Mouse (Mus musculus) cerebellum, adult 11-12 months (tissue): ENCODE measurements around the gene Cfap74.
"Not testable (repeated sequence)": the region's sequence is repeated elsewhere in the genome, so short reads cannot be mapped to it uniquely, and the experiment has no call there.

Experiments used
- DNase-seq: peaks from one replicate; pipeline ENCODE4 v3.0.0; 2022

Cfap74 gene

DNA sequence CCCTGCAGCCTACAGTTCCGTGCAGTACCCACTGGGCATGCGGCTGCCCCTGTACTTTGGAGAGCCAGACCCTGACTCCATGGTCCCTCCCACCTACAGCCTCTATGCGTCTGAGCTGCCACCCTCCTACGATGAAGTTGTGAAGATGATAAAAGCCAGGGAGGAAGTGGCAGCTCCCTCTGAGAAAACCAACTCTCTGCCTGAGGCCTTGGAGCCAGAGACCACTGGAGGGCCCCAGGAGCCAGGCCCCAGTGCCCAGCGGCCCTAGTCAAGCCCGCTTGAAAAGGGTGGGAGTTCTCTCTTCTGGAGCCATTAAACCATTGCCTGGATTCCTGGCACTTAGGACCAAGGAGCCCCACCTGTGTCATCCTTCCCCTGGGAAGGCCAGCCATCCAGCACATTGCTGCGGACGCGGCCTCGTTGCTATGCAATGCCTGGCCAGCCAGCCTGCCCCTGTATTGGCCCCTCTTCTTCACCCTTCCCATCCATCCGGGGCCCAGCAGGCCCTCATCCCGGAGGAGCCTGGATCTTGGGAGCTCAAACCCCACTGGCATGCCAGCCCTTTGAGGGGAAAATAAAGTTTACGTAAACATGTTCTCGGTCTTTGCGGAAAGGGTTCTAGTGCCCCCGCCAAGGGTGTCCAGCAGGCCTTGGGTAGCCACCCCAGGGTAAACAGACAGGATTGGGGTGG, 61.4 kb downstream of the Cfap74 start:
- DNase-seq: no peak

- DNase-seq: no peak
These were observed 62.0 kb downstream of the Cfap74 start for GRCm38 (mm10) chr4:155470997-155471396.

DNA sequence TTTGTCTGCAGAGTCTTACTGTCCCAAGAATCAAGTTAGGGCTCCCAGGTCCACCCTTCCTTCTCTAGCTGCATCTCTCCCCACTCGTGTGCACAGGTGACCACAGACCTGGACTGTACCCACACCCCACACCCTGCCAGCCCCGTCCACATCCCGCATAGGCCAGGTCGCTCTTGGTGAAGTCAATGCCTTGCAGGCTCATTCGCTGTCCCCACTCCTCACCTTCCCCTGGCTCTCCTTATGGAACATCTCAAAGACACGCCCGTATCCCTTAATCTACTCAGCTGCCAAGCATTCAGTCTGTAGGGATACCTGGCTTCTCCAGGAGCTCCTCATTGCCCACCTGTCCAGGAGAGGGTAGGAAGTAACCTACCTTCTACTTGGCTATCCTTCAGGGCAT, 62.4 kb downstream of the Cfap74 start:
- no peak for DNase-seq

DNA sequence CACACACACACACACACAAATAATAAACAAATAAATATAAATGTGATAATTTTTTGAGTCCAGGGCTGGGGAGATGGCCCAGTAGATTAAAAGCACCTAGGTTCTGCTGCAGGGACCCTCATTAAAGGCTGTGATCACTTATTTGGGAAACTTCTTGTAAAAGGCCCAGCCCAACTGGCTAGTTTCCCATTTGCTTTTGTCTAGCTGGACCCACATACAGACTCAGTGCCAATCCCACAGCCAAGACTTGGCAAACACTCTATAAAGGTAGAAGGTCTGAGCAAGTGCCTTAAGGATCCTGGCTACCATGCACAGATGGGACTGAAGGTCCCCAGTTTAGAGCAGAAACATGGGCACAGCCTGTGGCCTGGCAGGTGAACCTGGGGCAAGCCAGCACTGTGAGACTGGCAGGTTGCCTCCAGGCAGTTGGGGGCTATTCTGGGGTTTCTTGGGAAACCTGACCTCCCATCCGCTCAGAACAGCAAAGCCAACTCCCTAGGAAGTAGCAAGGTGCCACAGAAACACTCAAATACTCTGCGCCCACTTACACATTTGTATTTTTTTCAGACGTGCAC, 63.8 kb downstream of the Cfap74 start:
- peak; percentile 89 for DNase-seq

DNA sequence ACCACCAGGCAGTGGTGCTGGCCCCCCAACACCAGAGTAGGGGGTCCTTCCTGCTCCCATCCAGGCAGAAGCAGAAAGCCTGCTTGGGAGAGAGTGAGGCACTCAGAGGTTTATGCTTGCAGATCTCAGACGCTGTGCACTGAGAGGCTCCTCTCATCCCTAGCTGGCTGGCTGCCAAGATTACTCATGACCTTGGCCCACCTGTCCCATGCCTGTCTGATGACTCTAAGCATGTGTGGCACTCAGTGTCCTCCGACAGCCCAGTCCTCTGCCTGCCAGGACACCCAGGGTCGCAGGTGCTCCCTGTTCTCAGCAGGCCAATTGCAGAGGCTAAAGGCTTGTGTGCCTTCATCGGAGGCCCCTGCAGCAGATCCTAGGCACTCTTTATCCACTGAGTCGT, 64.3 kb downstream of the Cfap74 start:
- peak; percentile 84 for DNase-seq

DNA sequence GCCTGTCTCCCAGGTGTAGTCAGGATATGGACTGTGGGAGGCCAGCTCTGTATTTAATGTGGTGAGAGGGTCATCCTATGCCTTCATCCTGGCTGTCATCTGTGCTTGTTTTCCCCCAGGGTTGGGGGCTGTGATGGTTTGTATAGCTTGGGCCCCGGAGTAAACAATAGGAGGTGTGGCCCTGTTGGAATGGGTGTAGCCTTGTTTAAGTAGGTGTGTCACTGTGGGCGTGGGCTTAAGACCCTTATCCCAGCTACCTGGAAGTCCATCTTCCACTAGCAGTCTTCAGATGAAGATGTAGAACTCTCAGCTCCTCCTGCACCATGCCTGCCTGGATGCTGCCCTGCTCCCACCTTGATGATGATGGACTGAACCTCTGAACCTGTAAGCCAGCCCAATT, 64.8 kb downstream of the Cfap74 start:
- not testable (repeated sequence) for DNase-seq

GRCm38 (mm10) chr4:155481381-155482124, 72.6 kb downstream of the Cfap74 start:
- DNase-seq: peak; percentile 72

DNA sequence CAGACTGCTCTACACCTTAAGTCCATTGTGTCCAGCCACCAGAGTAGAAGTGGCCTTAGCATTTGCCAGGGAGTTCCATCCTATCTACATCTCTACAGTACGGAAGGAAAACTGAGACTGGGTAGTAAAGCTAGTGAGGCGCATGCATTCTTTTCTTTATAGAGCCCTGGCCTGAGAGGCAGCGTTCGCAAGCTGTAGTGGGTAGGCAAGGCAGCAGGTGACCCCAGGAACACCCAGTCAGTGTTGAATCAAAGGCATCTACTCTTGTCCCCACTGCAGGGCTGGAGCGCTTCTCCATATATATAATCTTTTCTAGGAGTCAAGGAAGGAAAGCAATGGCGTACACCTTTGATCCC, 73.1 kb downstream of the Cfap74 start:
- no peak for DNase-seq

GRCm38 (mm10) chr4:155482733-155483540, 73.9 kb downstream of the Cfap74 start:
- DNase-seq: no peak

GRCm38 (mm10) chr4:155485521-155485920, 76.5 kb downstream of the Cfap74 start:
- no peak for DNase-seq

GRCm38 (mm10) chr4:155487746-155488145, 78.8 kb downstream of the Cfap74 start:
- no peak for DNase-seq

DNA sequence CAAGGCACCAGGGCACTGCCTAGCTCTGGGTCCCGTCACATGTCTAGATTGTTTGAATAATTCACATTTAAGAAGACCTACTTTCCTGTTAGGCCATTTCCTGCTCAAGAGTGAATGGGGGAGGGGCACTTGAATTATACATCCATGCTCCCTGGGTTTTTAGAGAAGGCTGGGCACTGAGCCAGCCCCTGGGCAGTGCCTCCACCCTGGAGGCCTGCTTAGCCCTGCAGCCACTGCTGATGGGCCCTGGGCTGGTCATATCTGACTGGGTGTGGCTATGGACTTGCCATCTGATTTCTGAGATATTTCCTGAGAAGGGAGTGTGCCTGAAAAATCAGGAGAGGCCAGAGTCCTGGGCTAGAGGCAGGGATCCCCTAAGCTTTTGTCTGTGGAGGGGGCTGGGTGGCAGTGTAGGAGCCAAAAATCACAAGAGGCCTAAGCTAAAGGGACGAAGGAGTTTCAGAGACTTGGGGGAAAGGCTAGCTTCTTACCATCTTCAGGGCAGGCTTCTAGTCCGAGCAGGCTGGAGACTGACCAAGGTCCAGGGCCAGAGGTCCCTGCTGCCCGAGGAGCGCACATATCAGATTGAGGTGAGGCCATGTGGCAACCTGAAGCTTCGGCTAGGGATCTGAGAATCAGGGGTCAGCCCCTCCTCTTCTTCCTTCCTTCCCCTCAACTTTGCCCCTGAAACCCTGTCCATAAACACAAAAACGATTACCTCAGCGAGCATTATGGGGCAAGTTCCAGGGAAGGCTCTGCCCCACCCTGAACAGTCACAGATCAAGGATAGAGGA, 79.4 kb downstream of the Cfap74 start:
- no peak for DNase-seq

GRCm38 (mm10) chr4:155489101-155489970, 80.3 kb downstream of the Cfap74 start:
- DNase-seq: no peak

DNA sequence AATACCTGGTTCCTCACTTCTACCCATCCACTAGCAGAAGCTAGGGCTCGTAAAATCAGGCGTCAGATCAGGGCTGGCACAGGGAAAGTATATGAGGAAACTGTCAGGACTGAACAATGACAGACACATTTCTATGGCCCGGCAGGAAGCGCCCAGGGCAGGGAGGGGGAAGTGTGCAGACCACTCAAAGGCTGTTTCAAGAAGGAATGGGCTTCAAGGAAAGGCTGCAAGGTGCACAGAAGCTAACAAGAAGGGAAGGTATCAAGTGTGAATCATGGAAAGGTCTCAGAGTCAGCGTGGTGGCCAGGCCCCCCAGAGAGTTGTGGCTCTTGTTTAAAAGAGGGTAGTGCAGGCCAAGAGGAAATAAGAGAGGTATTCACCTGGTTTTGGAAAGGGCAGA, 81.5 kb downstream of the Cfap74 start:
- DNase-seq: no peak

DNA sequence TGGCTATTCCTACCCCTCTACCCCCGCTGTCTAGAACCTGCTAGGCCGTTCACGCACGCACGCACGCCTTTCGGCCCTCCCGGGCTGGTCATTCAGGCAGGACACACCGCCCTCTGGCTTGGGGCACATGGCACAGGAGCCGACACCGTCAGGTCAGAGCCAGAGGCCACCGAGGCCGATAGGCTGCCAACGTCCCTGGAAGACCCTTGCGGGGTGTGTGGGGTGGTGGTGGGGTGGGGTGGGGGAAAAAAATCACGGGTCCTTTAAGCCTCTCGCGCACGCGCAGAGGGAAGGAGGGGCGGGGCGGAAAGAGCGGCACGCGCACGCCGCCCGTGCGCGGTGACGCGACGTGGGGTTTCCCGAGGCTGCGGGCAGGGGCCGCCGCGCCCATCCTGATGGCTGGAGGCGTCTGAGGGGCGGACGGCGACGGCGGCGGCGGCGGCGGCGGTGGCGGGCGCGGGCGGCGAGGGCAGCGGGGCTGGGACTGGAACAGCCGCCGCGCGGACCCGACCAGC, 82.1 kb downstream of the Cfap74 start, which contains the start of gene Gnb1:
Gene Gnb1 (plus strand): TSS at position 372 of the 515 bp plus-strand sequence.
- DNase-seq: peak; percentile 91

GRCm38 (mm10) chr4:155491529-155492130, 82.6 kb downstream of the Cfap74 start:
- DNase-seq: no peak

DNA sequence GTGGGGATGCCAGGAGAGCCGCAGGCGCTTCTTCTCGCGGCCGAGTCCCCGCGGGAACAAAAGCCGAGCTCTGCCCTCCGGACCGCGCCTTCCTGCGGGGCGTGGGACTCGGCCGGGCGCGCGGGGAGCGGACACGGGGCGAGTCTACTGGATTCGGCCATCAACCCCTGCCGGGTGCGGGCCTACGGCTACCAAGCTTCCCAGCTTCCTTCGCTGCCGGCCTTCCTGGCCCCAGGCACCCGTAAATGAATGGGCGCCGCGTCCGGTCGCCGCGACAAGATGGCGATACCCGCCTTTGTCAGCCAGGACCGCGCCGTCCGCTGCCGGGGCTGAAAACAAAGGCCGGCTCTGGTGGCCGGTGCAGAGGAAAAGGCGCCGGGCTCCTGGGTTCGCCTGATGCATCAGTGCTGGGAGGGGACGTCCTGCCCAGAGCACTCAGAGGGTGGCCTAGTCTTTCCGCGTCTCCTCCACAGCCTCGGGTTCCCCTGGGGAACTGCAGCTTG, 83.2 kb downstream of the Cfap74 start:
- DNase-seq: no peak

- no peak for DNase-seq
These were observed 85.9 kb downstream of the Cfap74 start for GRCm38 (mm10) chr4:155494891-155495290.

DNA sequence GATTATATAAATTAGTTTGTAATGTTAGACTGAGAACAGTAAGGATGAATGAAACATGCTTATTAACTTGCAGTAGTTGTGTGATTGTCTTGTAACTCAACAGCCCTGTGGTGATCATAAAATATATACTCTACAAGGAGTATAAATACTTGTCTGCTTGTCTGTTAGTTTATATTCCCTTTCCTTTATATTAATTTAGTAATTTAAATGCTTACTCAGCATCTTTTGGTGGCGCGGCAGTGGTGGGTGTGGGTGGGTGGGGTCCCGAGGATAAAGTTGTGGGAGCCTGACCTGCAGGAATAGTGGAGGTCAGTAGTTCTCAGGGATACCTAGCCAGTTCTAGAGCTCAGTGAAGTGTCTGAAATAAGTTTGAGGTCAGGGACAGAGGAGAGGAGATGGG, 89.0 kb downstream of the Cfap74 start:
- no peak for DNase-seq

GRCm38 (mm10) chr4:155501126-155501525, 92.1 kb downstream of the Cfap74 start:
- DNase-seq: no peak

- no peak for DNase-seq
These were observed 96.1 kb downstream of the Cfap74 start for GRCm38 (mm10) chr4:155505067-155505466.
